Mouse (Mus musculus) neural tube, embryonic 11.5 days (tissue): Measurements from ENCODE around the gene Best2. TPM values are rescaled to one million over a fixed set of nuclear protein-coding genes. Genes with fewer than 3 reads are reported as not detected.

Experiments used
- microRNA-seq: library from miRNA; unstranded; fragments of <30 nt; microRNA quantifications from one replicate; pipeline ENCODE4, GENCODE M21; 2016
- polyA plus RNA-seq: library from polyadenylated mRNA; unstranded; fragments of >200 nt; fragmentation: Nextera tagmentation; extraction: Ambion mirVana; gene quantifications from 2 replicates; pipeline ENCODE4 v1.2.1, GENCODE M21; 2014

Gene Best2
- polyA plus RNA-seq, 1 experiment from 2014 or later: not detected

Small RNAs within 50 kb of the gene (microRNA-seq; reads per million reads assigned to microRNA genes)
- gene Mir7070: not detected

Other genes with a start within 250 kb of the Best2 start
- 3.1 and 3.7 TPM in 2 replicates for gene Nfix, start 214.2 kb downstream of the Best2 start, polyA plus RNA-seq
- 4.7 and 7.3 TPM in 2 replicates for gene Dand5, start 191.7 kb downstream of the Best2 start, polyA plus RNA-seq
- gene Gadd45gip1, start 183.0 kb downstream of the Best2 start, polyA plus RNA-seq: 38.6 and 38.7 TPM in 2 replicates
- 101 TPM in 2 replicates for gene Rad23a, start 173.9 kb downstream of the Best2 start, polyA plus RNA-seq
- gene Calr, start 167.6 kb downstream of the Best2 start, polyA plus RNA-seq: 870 and 925 TPM in 2 replicates
- 95.7 and 104 TPM in 2 replicates for gene Farsa, start 157.5 kb downstream of the Best2 start, polyA plus RNA-seq
- gene Syce2, start 142.4 kb downstream of the Best2 start, polyA plus RNA-seq: 50.5 and 56.9 TPM in 2 replicates
- gene Gcdh, start 120.6 kb downstream of the Best2 start, polyA plus RNA-seq: 31.5 and 33.7 TPM in 2 replicates
- 11.8 and 12.9 TPM in 2 replicates for gene Klf1, start 112.6 kb downstream of the Best2 start, polyA plus RNA-seq
- gene Dnase2a, start 106.0 kb downstream of the Best2 start, polyA plus RNA-seq: 4.0 and 4.9 TPM in 2 replicates
- 13.8 and 14.6 TPM in 2 replicates for gene Mast1, start 77.2 kb downstream of the Best2 start, polyA plus RNA-seq
- 0.25 TPM in 1 of 2 replicates, not detected in the other for gene Rtbdn, start 67.5 kb downstream of the Best2 start, polyA plus RNA-seq
- not detected in 2 replicates for gene Gm49661, start 45.1 kb downstream of the Best2 start, polyA plus RNA-seq
- gene Prdx2, start 44.9 kb downstream of the Best2 start, polyA plus RNA-seq: 1,335 and 1,358 TPM in 2 replicates
- 92.9 and 116 TPM in 2 replicates for gene Rnaseh2a, start 44.8 kb downstream of the Best2 start, polyA plus RNA-seq
- gene Junb, start 35.8 kb downstream of the Best2 start, polyA plus RNA-seq: 6.2 and 6.9 TPM in 2 replicates
- gene Hook2, start 23.9 kb downstream of the Best2 start, polyA plus RNA-seq: 10.5 and 12.9 TPM in 2 replicates
- 129 and 130 TPM in 2 replicates for gene Asna1, start 10.8 kb upstream of the Best2 start, polyA plus RNA-seq
- 158 and 170 TPM in 2 replicates for gene Trir, start 12.3 kb upstream of the Best2 start, polyA plus RNA-seq
- 16.3 and 19.7 TPM in 2 replicates for gene Tnpo2, start 22.4 kb upstream of the Best2 start, polyA plus RNA-seq
- 25.0 and 25.8 TPM in 2 replicates for gene Fbxw9, start 45.5 kb upstream of the Best2 start, polyA plus RNA-seq
- not detected in 2 replicates for gene Gm5741, start 53.5 kb upstream of the Best2 start, polyA plus RNA-seq
- 70.3 and 73.8 TPM in 2 replicates for gene Dhps, start 57.2 kb upstream of the Best2 start, polyA plus RNA-seq
- 117 and 119 TPM in 2 replicates for gene Wdr83os, start 66.2 kb upstream of the Best2 start, polyA plus RNA-seq
- 52.6 and 60.6 TPM in 2 replicates for gene Wdr83, start 66.8 kb upstream of the Best2 start, polyA plus RNA-seq
- gene Man2b1, start 68.7 kb upstream of the Best2 start, polyA plus RNA-seq: 14.4 and 17.4 TPM in 2 replicates
- gene Zfp791, start 108.6 kb upstream of the Best2 start, polyA plus RNA-seq: 1.2 and 1.7 TPM in 2 replicates
- not detected in 2 replicates for gene Cks1brt, start 137.4 kb upstream of the Best2 start, polyA plus RNA-seq
- gene Olfr371, start 211.5 kb upstream of the Best2 start, polyA plus RNA-seq: not detected in 2 replicates